Mouse (Mus musculus) liver, embryonic 14.5 days (tissue): Measurements from ENCODE around the gene Cspg4. TPM values are rescaled to one million over a fixed set of nuclear protein-coding genes. Genes with fewer than 3 reads are reported as not detected.

Source experiments
- ATAC-seq: fragments of 200-750 bp; cut with Nextera tagmentation; 2 replicates; pipeline ENCODE4 v1.8.0; 2017; ENCODE audit warnings: moderate number of reproducible peaks, mild to moderate bottlenecking, moderate library complexity; ENCODE audit not compliant: insufficient read depth
- DNase-seq, 3 experiments: peaks; one replicate each; pipeline ENCODE4 v3.0.0-alpha.2; 2012 to 2013; ENCODE audit warnings: low read depth in 3 of 3, low spot score in 3 of 3
- H3K27ac ChIP-seq: fragments of 300-500 bp; sonication (generic); 2 replicates; pipeline ENCODE4 v1.5.1; 2014; ENCODE audit warnings: moderate library complexity, mild to moderate bottlenecking, control low read depth, inconsistent platforms
- H3K27me3 ChIP-seq: fragments of 300-500 bp; sonication (generic); 2 replicates; pipeline ENCODE4 v1.6.1; 2014; ENCODE audit warnings: mild to moderate bottlenecking, low read length, moderate library complexity; ENCODE audit not compliant: control insufficient read depth, insufficient read depth
- H3K36me3 ChIP-seq: fragments of 300-500 bp; sonication (generic); replicated peaks from 2 replicates; pipeline ENCODE4 v1.6.1; 2014; ENCODE audit warnings: low read depth; ENCODE audit not compliant: control insufficient read depth, insufficient read depth
- H3K4me1 ChIP-seq, 2 experiments: fragments of 200-500 bp in 1 of 2; fragments of 300-500 bp in 1 of 2; sonication (generic) in 1 of 2; replicated peaks; 2 replicates each; pipeline ENCODE4 v1.6.1; 2012 to 2014; ENCODE audit warnings: antibody characterized with exemption in 1 of 2, inconsistent platforms in 1 of 2, low read length in 1 of 2; ENCODE audit not compliant: control insufficient read depth in 2 of 2, insufficient read depth in 2 of 2
- H3K4me2 ChIP-seq: fragments of 300-500 bp; sonication (generic); 2 replicates; pipeline ENCODE4 v1.6.1; 2014; ENCODE audit warnings: low read depth, mild to moderate bottlenecking, control low read depth, moderate library complexity
- H3K4me3 ChIP-seq, 2 experiments: fragments of 200-500 bp in 1 of 2; fragments of 300-500 bp in 1 of 2; sonication (generic) in 1 of 2; 2 replicates each; pipeline ENCODE4 v1.5.1; 2012 to 2014; ENCODE audit warnings: low read depth in 2 of 2, low read length in 2 of 2, mild to moderate bottlenecking in 2 of 2, control low read depth in 1 of 2, inconsistent platforms in 1 of 2, moderate library complexity in 1 of 2; ENCODE audit not compliant: insufficient read depth in 1 of 2
- H3K9ac ChIP-seq: fragments of 300-500 bp; sonication (generic); replicated peaks from 2 replicates; pipeline ENCODE4 v1.6.1; 2014; ENCODE audit warnings: mild to moderate bottlenecking, control low read depth, moderate library complexity
- H3K9me3 ChIP-seq: fragments of 300-500 bp; sonication (generic); 2 replicates; pipeline ENCODE4 v1.6.1; 2016; ENCODE audit warnings: low read length, mixed read lengths; ENCODE audit not compliant: control insufficient read depth
- CTCF ChIP-seq: IDR thresholded peaks from 2 replicates; pipeline ENCODE4 v1.5.1; 2016; ENCODE audit warnings: antibody characterized with exemption, low read depth, control low read depth
- EP300 ChIP-seq: IDR thresholded peaks from 2 replicates; pipeline ENCODE4 v1.6.1; 2016; ENCODE audit warnings: antibody characterized with exemption, low read depth
- WGBS: fragments of 180-500 bp; shearing (Covaris S2); extraction: QIAGEN DNeasy Blood & Tissue Kit; methylation state at CpG from one replicate; pipeline ENCODE4 v1.1.7; 2014; ENCODE audit not compliant: insufficient replicate concordance; 5-methylcytosine and 5-hydroxymethylcytosine counted together
- polyA plus RNA-seq, 2 experiments: library from polyadenylated mRNA; depleted of rRNA in 1 of 2; stranded (reverse) in 1 of 2; unstranded in 1 of 2; fragments of >200 nt; fragmentation: Nextera tagmentation in 1 of 2; extraction: Ambion mirVana in 1 of 2; gene quantifications; 2 replicates each; pipeline versions ENCODE4 v1.2.1 to v1.2.3; 2012 to 2014

The Cspg4 gene
- polyA plus RNA-seq, 2 experiments: 0.08 to 0.16 TPM

DNA sequence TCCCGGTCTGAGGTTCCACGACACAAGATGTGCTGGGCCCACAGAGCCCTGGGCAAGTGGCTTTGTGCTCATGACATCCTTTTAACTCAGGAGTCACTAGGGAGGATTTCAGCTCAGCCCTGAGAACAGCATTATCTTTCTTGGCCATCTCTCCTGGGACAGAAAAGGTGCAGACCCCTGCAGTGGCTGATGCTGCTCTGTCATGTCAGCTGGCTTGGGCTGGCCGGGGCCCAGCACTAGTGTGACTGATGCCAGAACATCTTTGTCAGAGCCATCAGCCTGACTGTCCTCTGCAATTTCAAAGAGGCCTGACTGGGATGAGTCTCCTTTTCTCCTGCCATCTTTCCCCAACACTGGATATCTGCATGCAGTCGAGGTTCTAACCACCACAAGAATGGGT, 17.4 kb downstream of the Cspg4 start:
- Histone ChIP-seq H3K27me3 (no peaks in the 10 kb centered on the region), H3K9me3 (no peaks in the 10 kb centered on the region), H3K9ac (no peak overlapping the region), H3K27ac (no peak overlapping the region), H3K4me1 (no peaks in the 10 kb centered on the region), H3K4me2 (no peak overlapping the region), H3K36me3 (no peaks in the 10 kb centered on the region), H3K4me3 (no peak overlapping the region)
- WGBS: 53% methylated on average over 4 of the region's 4 CpGs
- DNase-seq (no peak), ATAC-seq (no peak)
- TF ChIP-seq CTCF: no peak
- TF ChIP-seq EP300: no peak

DNA sequence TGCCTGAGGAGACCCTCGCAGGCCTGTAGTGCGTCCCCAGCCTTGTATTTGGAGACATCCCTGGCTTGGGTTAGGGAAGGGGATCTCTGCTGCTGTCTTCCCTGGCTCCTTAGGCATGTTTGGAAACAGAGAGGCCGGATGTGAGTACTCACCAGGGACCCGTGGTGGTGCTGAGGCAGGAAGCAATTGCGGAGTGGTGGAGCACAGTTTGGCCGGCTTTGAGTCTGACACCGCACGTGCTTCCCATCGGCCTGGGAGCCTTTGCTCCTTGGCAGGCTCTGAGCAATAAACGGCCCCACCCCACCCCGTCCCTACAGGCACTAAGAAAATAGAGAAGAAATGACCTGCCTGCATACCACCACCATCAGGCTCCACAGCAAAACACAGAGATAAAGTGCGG, 18.0 kb downstream of the Cspg4 start:
- Histone ChIP-seq H3K4me2 (no peak overlapping the region), H3K9ac (no peak overlapping the region), H3K36me3 (no peaks in the 10 kb centered on the region), H3K4me1 (no peaks in the 10 kb centered on the region), H3K9me3 (no peaks in the 10 kb centered on the region), H3K4me3 (no peak overlapping the region), H3K27me3 (no peaks in the 10 kb centered on the region), H3K27ac (no peak overlapping the region)
- DNase-seq: no peak
- ATAC-seq: no peak
- WGBS: 41% methylated on average over 12 of the region's 12 CpGs
- TF ChIP-seq EP300 (no peak), CTCF (no peak)

GRCm38 (mm10) chr9:56883470-56883869, 18.6 kb downstream of the Cspg4 start:
- no peak for TF ChIP-seq EP300
- TF ChIP-seq CTCF: no peak
- 54% methylated on average over 7 of the region's 7 CpGs for WGBS

GRCm38 (mm10) chr9:56884328-56884727, 19.5 kb downstream of the Cspg4 start:
- no peak overlapping the region for H3K9ac ChIP-seq
- no peaks in the 10 kb centered on the region for H3K4me1 ChIP-seq
- H3K36me3 ChIP-seq: no peaks in the 10 kb centered on the region
- H3K9me3 ChIP-seq: no peaks in the 10 kb centered on the region
- 49% methylated on average over 4 of the region's 4 CpGs for WGBS
- no peak overlapping the region for H3K4me2 ChIP-seq
- no peaks in the 10 kb centered on the region for H3K27me3 ChIP-seq
- no peak overlapping the region for H3K27ac ChIP-seq
- DNase-seq (no peak), ATAC-seq (no peak)
- TF ChIP-seq CTCF (no peak), EP300 (no peak)
- H3K4me3 ChIP-seq: no peak overlapping the region

More at GRCm38 (mm10) chr9:56883470-56883869, 18.6 kb downstream of the Cspg4 start:
- H3K9ac ChIP-seq: no peak overlapping the region
- no peak overlapping the region for H3K4me2 ChIP-seq
- no peak for ATAC-seq
- no peaks in the 10 kb centered on the region for H3K4me1 ChIP-seq
- no peak for DNase-seq
- no peak overlapping the region for H3K27ac ChIP-seq
- no peaks in the 10 kb centered on the region for H3K9me3 ChIP-seq
- no peak overlapping the region for H3K4me3 ChIP-seq
- H3K36me3 ChIP-seq: no peaks in the 10 kb centered on the region
- no peaks in the 10 kb centered on the region for H3K27me3 ChIP-seq

DNA sequence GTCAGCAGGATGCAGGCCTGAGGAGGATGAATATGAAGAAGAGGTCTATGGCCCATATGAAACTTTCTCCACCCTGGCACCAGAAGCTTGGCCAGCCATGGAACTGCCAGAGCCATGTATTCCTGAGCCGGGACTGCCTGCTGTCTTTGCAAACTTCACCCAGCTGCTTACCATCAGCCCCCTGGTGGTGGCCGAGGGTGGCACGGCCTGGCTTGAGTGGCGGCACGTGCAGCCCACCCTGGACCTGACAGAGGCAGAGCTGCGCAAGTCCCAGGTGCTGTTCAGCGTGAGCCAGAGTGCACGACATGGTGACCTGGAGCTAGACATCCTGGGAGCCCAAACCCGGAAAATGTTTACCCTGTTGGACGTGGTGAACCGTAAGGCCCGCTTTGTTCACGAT, 21.3 kb downstream of the Cspg4 start:
- no peak overlapping the region for H3K9ac ChIP-seq
- H3K4me3 ChIP-seq: no peak overlapping the region
- 56% methylated on average over 13 of the region's 13 CpGs for WGBS
- no peaks in the 10 kb centered on the region for H3K9me3 ChIP-seq
- peak; percentile 73 for TF ChIP-seq CTCF
- no peak for TF ChIP-seq EP300
- no peak overlapping the region for H3K27ac ChIP-seq
- H3K36me3 ChIP-seq: no peaks in the 10 kb centered on the region
- H3K4me2 ChIP-seq: no peak overlapping the region
- H3K4me1 ChIP-seq: no peaks in the 10 kb centered on the region
- DNase-seq (no peak), ATAC-seq (no peak)
- no peaks in the 10 kb centered on the region for H3K27me3 ChIP-seq
